Mouse (Mus musculus) neural tube, embryonic 10.5 days (tissue): Measurements from ENCODE around the gene Usp2.
"Not testable (repeated sequence)": the region's sequence is repeated elsewhere in the genome, so short reads cannot be mapped to it uniquely, and the experiment has no call there.

ENCODE experiments used
- DNase-seq: peaks from one replicate; pipeline ENCODE4 v3.0.0-alpha.2; 2017; ENCODE audit warnings: low spot score; ENCODE audit errors: extremely low spot score

Usp2 gene

DNA sequence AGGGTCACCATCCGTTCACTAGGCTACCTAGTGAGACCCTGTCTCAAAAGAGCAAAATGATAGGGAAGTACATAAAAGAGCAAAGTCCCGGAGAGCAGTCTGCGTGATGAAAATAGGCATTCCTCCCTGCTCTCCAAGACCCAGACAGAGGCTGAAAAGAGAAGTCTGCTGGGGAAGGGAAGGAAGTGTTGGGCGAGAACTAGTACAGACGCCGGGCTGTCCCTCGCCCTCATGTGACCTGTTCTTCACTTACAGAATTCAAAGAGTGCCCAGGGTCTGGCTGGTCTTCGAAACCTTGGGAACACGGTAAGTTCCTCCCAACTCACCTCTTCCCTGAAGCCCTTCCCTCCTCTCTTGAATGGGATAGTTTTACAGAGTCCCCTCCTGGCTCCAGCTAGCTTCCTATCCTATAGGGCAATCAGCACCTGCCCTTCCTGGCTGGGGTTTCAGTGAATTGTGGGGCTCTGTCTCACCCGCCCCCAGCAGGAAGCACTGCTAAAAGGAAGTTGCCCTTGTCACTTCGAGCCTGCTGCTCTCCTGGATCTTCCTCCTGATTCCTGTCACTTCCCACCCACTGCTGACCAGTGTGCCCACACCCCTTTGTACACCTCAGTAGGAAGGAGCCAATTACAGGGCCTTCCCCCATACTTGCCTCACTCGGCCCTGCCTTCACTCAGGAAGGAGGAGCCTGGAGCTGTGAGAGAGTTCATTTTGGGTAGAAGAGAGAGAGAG, 22.2 kb downstream of the Usp2 start:
- DNase-seq, result no peak

GRCm38 (mm10) chr9:44093612-44094503, 27.0 kb downstream of the Usp2 start:
- DNase-seq, result peak; percentile 72

DNA sequence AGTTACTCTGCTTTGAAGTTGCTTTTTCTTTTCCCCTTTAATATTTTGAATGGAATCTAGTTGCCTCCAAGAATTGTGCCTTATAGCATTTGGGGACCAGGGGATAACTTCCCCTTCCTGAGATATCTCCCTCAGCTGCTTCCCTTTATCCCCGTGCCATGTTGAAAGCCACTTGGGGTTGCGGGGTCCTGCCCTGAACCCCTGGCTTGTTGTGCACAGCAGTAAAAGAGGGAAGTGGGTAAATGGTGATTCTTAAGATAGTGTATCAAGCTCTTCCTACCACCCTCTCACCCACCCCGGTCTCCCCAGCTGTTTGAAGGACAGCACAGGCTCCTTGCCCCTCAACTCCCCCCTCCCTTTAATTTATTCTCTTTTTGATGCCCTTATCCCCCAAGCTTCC, 27.9 kb downstream of the Usp2 start:
- DNase-seq, result no peak

GRCm38 (mm10) chr9:44095781-44096180, 29.0 kb downstream of the Usp2 start:
- no peak for DNase-seq

DNA sequence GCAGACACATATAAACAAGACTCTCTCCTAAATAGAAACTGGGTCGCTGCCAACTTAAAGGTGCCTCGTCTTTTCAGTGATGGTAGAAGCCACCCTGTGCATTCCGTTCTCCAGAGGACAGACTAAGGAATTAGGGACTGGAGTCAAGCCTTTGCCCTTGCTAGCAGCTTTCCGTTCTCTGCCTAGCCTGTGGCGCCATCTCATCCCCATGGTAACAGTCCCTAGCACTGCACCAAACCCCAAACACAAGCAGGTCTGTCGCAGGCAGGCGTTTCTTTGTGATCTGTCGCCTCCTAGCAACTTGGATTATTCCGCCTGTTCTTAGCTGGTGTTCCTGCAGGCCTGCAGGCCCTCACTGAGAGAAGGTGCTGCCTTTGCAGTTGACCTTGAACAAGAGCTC, 29.7 kb downstream of the Usp2 start:
- DNase-seq, result no peak

- DNase-seq, result no peak
Observed at GRCm38 (mm10) chr9:44101490-44101889, 34.7 kb downstream of the Usp2 start, which contains the start of gene Mfrp. Gene Mfrp (plus strand): TSS chr9:44101729.

DNA sequence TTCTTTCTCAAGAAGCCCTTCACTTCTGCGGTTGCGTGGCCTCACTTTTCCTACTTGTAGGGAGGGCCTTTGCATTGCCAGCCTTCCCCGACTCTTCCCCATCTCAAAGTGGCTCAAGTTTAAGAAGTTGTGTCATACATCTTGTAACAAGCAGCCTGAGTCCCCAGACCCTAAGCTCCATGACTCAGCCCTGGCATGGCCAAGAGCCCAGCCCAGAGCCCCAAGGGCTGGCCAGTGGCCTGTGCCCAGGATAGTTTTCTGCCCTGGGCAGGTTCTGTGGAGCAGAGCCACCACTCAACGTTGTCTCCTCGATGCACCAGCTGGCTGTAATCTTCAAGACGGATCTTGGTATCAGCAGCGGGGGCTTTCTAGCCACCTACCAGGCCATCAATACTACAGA, 38.1 kb downstream of the Usp2 start:
- DNase-seq, result no peak

DNA sequence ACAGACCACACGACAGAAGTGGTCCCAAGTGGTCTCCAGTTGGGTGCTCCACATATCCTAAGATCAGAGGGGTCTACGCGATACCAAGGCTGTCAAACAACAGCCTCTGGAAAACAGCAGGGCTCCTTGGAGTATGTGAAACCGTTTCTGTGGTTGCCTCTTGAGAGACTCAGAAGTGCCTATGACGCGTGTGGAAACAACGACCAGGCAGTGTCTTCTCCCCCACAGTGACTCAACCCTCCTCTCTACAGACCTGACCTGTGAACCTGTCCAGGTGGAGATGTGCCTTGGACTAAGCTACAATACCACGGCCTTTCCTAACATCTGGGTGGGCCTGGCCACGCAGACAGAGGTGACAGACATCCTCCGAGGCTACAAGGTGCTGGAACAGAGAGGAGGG, 39.0 kb downstream of the Usp2 start:
- DNase-seq, result no peak

DNA sequence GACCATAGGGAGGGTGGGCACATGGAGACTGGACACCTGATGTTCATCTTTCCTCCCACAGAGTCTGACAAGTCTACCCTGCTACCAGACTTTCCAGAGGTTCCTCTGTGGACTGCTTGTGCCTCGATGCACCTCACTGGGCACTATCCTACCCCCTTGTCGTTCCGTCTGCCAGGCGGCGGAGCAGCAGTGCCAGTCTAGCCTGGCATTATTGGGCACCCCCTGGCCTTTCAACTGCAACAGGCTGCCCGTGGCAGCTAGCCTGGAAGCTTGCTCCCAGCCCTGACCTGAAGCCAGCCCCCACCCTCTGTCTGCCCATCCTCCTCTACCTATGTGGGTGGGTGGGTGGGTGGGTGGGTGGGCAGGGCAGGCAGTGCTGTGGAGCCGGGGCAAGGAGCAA, 39.4 kb downstream of the Usp2 start:
- no peak for DNase-seq

DNA sequence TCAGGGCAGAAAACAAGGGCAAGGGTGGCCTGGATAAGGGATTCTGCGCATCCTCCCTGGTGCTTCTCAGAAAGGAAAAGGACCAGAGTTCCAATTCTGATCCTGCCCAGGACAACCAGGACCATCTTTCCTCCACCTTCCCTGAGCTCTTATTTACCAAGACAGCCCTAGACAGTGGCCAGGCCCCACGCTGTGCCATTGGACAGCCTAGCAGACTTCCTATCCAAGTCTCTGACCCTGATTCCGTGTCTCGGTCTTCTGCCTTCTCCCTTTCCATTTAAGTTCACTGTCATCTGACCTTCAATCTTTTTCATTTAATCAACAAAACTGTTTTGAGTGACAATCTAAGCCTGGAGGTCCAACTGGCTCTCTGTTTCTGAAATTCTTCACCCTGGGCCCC, 39.8 kb downstream of the Usp2 start:
- DNase-seq, result no peak

- no peak for DNase-seq
Observed at GRCm38 (mm10) chr9:44107110-44107509, 40.3 kb downstream of the Usp2 start, which contains the start of gene C1qtnf5. Gene C1qtnf5 (plus strand): TSS chr9:44107245.

- DNase-seq, result peak; percentile 56
Observed at GRCm38 (mm10) chr9:44107557-44108179, 40.8 kb downstream of the Usp2 start.

- no peak for DNase-seq
Observed at GRCm38 (mm10) chr9:44108269-44109055, 41.6 kb downstream of the Usp2 start.

DNA sequence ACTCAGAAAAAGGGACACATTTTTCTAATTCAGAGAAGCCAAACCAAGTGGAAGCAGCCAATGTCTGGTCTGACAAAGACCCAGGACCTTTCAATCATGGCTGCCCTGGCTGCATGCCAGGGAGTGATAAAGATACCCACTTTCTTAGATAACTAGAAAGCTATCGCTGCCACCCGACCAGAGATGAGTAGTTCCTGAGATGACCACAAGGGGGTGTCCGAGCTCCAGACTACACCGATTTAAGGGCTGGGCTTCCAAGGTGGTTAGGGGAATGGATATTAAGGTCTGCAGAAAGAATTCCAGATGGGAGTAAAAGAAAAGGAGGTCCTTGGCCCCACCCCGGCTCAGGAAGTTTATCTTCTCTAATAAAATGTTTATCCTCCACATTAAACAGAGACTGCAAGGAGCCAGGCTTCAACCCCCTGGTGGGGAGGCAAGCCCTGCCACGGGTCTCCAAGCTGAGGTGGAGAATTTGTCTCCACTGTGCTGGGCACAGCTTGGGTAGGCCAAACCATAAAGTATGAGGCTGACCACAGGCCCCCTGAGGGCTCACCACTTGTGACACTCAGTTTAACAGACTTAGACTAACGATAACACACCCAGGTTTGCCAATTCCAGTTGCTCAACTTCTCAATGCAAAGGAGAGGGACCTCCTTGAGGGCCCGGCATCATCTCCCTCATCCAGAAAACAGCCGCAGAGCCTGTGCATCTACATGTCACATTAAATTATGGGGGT, 42.7 kb downstream of the Usp2 start:
- DNase-seq, result peak; percentile 80

DNA sequence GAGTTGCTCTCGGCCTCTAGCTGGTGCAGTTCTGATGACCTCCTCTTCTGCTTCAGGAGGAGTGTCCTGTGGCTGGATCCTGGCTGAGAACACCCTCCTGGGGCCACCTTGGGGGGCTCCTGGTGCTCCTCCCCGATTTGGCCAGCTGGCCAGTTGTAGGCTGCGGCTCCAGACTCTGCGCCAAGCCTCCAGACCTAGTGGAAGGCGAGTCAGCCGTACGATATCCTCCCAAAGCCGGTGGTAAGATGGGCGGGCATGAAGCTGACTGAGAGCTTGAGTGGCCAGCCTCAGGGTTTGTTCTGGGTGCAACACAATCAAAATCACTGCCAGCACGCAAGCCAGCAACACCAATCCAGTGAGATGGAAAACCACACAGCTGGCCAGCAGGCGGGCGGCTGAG, 45.1 kb downstream of the Usp2 start:
- DNase-seq, result not testable (repeated sequence)

GRCm38 (mm10) chr9:44113105-44113789, 46.4 kb downstream of the Usp2 start, which contains the start of the genes Gm49380 and Rnf26:
Gene Gm49380 (minus strand): TSS chr9:44113500.
Gene Rnf26 (minus strand): TSS chr9:44113517.
- DNase-seq, result peak; percentile 93

- no peak for DNase-seq
Observed at GRCm38 (mm10) chr9:44114453-44114852, 47.6 kb downstream of the Usp2 start.

DNA sequence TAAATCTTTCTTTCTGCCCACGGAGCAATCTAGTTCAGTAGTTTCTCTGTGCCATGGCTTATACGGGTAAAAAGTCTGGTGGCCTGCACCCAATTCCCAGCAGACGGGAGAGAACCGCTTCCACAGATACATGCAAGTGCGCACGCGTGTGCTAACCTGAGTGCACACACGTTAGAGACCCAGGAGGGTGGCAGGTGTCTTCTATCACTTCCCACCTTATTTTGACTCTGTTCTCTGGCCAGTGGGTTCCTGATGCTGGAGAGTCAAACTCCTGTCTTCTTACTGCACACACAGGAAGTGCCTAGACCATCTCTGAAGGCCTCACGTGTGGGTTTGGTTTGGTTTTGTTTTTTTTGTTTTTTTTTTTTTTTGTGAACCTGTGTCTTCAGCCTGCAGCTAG, 48.8 kb downstream of the Usp2 start:
- DNase-seq, result no peak

DNA sequence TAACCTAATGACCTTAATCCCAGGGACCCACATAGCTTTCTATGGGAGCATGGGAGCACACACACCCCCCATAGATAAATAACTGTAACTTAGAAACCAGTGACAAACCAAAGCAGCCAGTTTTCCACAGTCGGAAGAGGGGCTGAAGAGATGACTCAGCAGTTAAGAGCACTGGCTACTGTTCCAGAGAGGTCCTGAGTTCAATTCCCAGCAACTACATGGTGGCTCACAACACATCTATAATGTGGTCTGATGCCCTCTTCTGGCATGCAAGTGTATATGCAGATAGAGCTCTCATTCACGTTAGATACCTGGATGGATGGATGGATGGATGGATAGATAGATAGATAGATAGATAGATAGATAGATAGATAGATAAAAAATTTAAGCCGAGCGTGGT, 49.4 kb downstream of the Usp2 start:
- DNase-seq, result no peak

DNA sequence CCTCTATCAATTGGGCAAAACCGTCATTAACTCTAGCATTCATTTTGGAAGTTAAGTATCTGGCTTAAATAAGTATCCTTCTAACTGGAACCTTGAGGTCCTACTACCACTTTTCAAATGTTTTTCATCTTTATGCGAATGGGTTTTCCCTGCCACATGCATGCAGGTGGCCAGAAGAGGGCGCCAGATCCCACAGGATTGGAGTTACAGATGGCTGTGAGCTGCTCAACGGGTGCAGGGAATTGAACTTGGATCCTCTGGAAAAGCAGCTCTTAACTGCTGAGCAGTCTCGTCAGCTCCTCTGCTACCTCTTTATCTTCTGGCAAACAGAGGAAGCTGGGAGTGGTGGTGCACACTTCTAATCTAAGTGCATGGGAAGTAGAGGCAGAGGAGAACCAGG, 52.2 kb downstream of the Usp2 start:
- no peak for DNase-seq
